26 mouse cellular contexts compared by ENCODE assay signal in the genomic region with DNA sequence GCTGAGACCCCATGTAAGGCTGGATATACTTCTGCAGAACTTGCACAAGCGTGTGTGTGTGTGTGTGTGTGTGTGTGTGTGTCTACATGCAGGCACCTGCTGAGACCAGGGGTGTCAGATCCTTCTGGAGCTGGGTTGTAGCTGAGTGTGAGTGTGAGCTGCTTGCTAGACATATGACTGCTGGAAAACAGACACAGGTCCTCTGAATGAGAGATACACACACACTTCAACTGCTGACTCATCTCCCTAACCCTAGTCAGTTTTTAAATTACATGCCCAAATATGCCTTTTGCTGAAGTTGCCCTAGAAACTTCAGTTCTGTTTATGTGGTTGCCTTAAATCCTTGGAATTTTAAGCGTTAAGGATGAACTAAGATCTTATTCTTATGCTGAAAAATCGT. TPM values are rescaled to one million over a fixed set of nuclear protein-coding genes. Genes with fewer than 3 reads are reported as not detected.
DNase-seq lines count a peak whose midpoint lies in the region; ATAC-seq lines count a peak whose summit lies in the region.
"Had no signal": no experiment of that assay in that cellular context is flagged by ENCODE, and none has a peak within 500 bp of the region (broad histone marks: within the 10 kb centered on the region; RNA-seq: fewer than 3 reads in every experiment).

No protein-coding gene starts in this region.

- peak overlapping the region; percentile 59 for H3K4me3 ChIP-seq in megakaryocyte, embryonic 14.5 days (replicated peaks)
- H3K4me3 ChIP-seq in forebrain, embryonic 13.5 days: no peak overlapping the region
- H3K4me3 ChIP-seq: embryonic facial prominence, embryonic 12.5 days; intestine, embryonic 15.5 days; layer of hippocampus, adult 2 months; limb, embryonic 12.5 days; lung, embryonic 15.5 days; midbrain, embryonic 13.5 days had no signal

- H3K27me3 ChIP-seq in megakaryocyte, embryonic 14.5 days (replicated peaks): no peaks in the 10 kb centered on the region
- no peaks in the 10 kb centered on the region for H3K27me3 ChIP-seq in forebrain, embryonic 13.5 days
- H3K27me3 ChIP-seq: embryonic facial prominence, embryonic 12.5 days; intestine, embryonic 15.5 days; limb, embryonic 12.5 days; lung, embryonic 15.5 days; midbrain, embryonic 13.5 days had no signal

- WGBS in forebrain, embryonic 13.5 days: 91% methylated on average over 3 of the region's 3 CpGs

- peaks cover 28% of the 10 kb centered on the region for H3K36me3 ChIP-seq in megakaryocyte, embryonic 14.5 days (replicated peaks; ENCODE audit: low read length)
- H3K36me3 ChIP-seq in forebrain, embryonic 13.5 days (ENCODE audit: poor library complexity, severe bottlenecking): no peaks in the 10 kb centered on the region
- H3K36me3 ChIP-seq: embryonic facial prominence, embryonic 12.5 days; intestine, embryonic 15.5 days had no signal

- ATAC-seq in megakaryocyte, adult 5-6 weeks (ENCODE audit: poor library complexity, severe bottlenecking): no peak
- ATAC-seq in megakaryocyte-erythroid progenitor cell, adult 5-6 weeks (replicated peaks; ENCODE audit: low FRiP score, low TSS enrichment, poor library complexity, severe bottlenecking): peak; percentile 57
- ATAC-seq in forebrain, embryonic 13.5 days: no peak
- ATAC-seq: forebrain, embryonic 14.5 days; hindbrain, embryonic 16.5 days; midbrain, embryonic 13.5 days had no signal

- H3K4me1 ChIP-seq in megakaryocyte, embryonic 14.5 days: peaks cover 27% of the 10 kb centered on the region
- H3K4me1 ChIP-seq in forebrain, embryonic 13.5 days: no peaks in the 10 kb centered on the region
- H3K4me1 ChIP-seq: embryonic facial prominence, embryonic 12.5 days; intestine, embryonic 15.5 days; limb, embryonic 12.5 days; lung, embryonic 15.5 days; midbrain, embryonic 13.5 days had no signal

- peak; percentile 71 for DNase-seq in 416B (ENCODE audit: low read depth)
- peak; percentile 69 for DNase-seq in NIH3T3 (ENCODE audit: low read depth)
- DNase-seq in MN1 (ENCODE audit: low spot score): no peak
- DNase-seq: adrenal gland, adult 2 months; cerebellum, adult 11-12 months; cerebellum, postnatal 10 days; gastrocnemius, postnatal 10 days; heart, adult 11 months; kidney, adult 9 months; kidney, postnatal 25 days; lung, postnatal 4 days; thymus, adult 2 months had no signal

- no peaks in the 10 kb centered on the region for H3K9me3 ChIP-seq in megakaryocyte, embryonic 14.5 days
- no peaks in the 10 kb centered on the region for H3K9me3 ChIP-seq in forebrain, embryonic 13.5 days (replicated peaks)
- H3K9me3 ChIP-seq: embryonic facial prominence, embryonic 12.5 days; intestine, embryonic 15.5 days; limb, embryonic 12.5 days; lung, embryonic 15.5 days; midbrain, embryonic 13.5 days had no signal

- H3K4me2 ChIP-seq in forebrain, embryonic 13.5 days: no peak overlapping the region
- H3K4me2 ChIP-seq: embryonic facial prominence, embryonic 12.5 days; heart, embryonic 11.5 days; intestine, embryonic 15.5 days; limb, embryonic 12.5 days; lung, embryonic 15.5 days; midbrain, embryonic 13.5 days had no signal

- H3K9ac ChIP-seq in forebrain, embryonic 13.5 days: no peak overlapping the region
- H3K9ac ChIP-seq: embryonic facial prominence, embryonic 12.5 days; intestine, embryonic 15.5 days; limb, embryonic 12.5 days; liver, embryonic 14.5 days; lung, embryonic 15.5 days; midbrain, embryonic 13.5 days had no signal

- H3K27ac ChIP-seq in forebrain, embryonic 13.5 days: no peak overlapping the region
- H3K27ac ChIP-seq: embryonic facial prominence, embryonic 12.5 days; intestine, embryonic 15.5 days; layer of hippocampus, adult 2 months; limb, embryonic 12.5 days; liver, embryonic 14.5 days; lung, embryonic 15.5 days; midbrain, embryonic 13.5 days had no signal

RNA-seq across cellular contexts. Expression of gene Creb1, which starts 13.6 kb away (rescaled TPM):
- 1.7 and 2.1 TPM in 2 replicates for polyA plus RNA-seq in megakaryocyte, embryonic 14.5 days (2012; ENCODE audit: insufficient read depth, low replicate concordance)
- total RNA-seq in megakaryocyte, adult 5-6 weeks (2015): 58.0 and 76.6 TPM in 2 replicates
- 85.9 and 88.6 TPM in 2 replicates for total RNA-seq in megakaryocyte, adult 5-6 weeks (2017)
- 46.6 and 61.4 TPM in 2 replicates for total RNA-seq in megakaryocyte-erythroid progenitor cell, adult 5-6 weeks (2014; fragmentation: Nextera tagmentation)
- total RNA-seq in megakaryocyte-erythroid progenitor cell, adult 5-6 weeks (2017): 52.8 and 60.4 TPM in 2 replicates
- 44.8 and 47.8 TPM in 2 replicates for polyA plus RNA-seq in forebrain, embryonic 13.5 days (2015; fragmentation: Nextera tagmentation; extraction: Ambion mirVana)
